Comparison of ENCODE assay signal across 13 mouse cellular contexts in the genomic region with DNA sequence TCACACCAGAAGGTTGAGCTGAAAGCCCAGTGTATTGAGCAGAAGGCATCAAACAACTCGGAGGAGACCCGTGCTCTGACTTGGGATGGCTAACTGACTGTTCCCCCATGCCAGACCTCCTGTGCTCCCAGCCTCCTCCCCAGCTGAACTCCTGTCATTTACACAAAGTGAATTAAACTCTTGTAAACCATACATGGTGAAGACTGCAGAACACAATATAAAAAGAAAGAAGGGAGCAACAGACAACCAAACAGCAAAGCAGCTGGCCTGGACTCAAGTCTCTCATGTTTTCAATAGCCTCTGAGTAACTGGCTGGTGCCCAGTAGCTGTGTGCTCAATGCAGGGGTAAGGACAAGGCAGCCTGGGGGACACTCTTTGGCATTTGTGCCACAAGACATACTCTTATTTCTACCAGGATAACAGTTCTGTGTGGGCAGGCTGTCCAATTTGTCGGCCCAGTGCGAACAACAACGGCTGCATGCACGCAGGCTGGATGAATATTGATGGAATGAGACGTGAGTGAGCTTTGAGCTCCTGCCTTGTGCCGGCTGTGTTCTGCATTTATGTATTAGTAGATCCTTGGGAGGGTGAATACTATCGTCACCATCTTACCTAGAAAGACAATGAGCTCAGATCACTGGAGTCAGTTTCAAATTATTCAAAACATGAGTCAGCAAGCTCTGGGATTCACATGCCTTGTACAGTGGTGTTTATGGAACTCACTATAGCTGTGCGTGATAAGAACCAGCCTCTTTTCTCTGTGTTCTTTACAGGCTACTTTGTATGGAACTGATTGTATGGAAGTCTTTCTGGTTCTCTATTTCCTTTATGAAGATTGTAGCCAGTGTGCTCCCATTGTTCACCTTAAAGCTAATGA.
A peak's percentile ranks its signal among the peaks of the same experiment; 100 is the strongest.
DNase-seq lines count a peak whose midpoint lies in the region; ATAC-seq and TF ChIP-seq lines count a peak whose summit lies in the region.
"Had no signal": no experiment of that assay in that cellular context is flagged by ENCODE, and none has a peak within 500 bp of the region (broad histone marks: within the 10 kb centered on the region; RNA-seq: fewer than 3 reads in every experiment).

No protein-coding gene starts in this region.

- intact Hi-C loops in heart, postnatal 10 days (cut with DNase I), result no loop called here

- H3K9ac ChIP-seq in midbrain, embryonic 11.5 days (ENCODE audit: low read length), result no peak overlapping the region
- H3K9ac ChIP-seq in midbrain, embryonic 13.5 days (replicated peaks), result no peak overlapping the region
- no peak overlapping the region for H3K9ac ChIP-seq in midbrain, postnatal 0 days (replicated peaks; ENCODE audit: low read length, poor library complexity, severe bottlenecking)
- H3K9ac ChIP-seq: neural tube, embryonic 12.5 days; stomach, embryonic 15.5 days had no signal

- TF ChIP-seq CTCF in brain, embryonic 14.5 days (IDR thresholded peaks at IDR 0.05; ENCODE audit: borderline replicate concordance, extremely low read depth, insufficient read depth, insufficient read length), result no peak
- TF ChIP-seq CTCF in midbrain, postnatal 0 days (IDR thresholded peaks at IDR 0.05), result no peak

- no peak for ATAC-seq in midbrain, embryonic 11.5 days (ENCODE audit: low FRiP score)
- no peak; the same call in 1 of the 2 replicates for ATAC-seq in midbrain, embryonic 13.5 days
- ATAC-seq in midbrain, postnatal 0 days (ENCODE audit: low FRiP score), result peak; percentile 44; the same call in 1 of the 2 replicates

- 87% methylated on average over 10 of the region's 10 CpGs for WGBS in heart, embryonic 10.5 days
- WGBS in midbrain, embryonic 11.5 days, result 90% methylated on average over 10 of the region's 10 CpGs
- 78% methylated on average over 10 of the region's 10 CpGs for WGBS in midbrain, embryonic 13.5 days
- 54% methylated on average over 10 of the region's 10 CpGs for WGBS in midbrain, postnatal 0 days

- H3K4me3 ChIP-seq in heart, embryonic 10.5 days, result no peak overlapping the region
- H3K4me3 ChIP-seq in midbrain, embryonic 11.5 days (ENCODE audit: low read depth, low read length), result no peak overlapping the region
- no peak overlapping the region for H3K4me3 ChIP-seq in midbrain, embryonic 13.5 days (replicated peaks)
- no peak overlapping the region for H3K4me3 ChIP-seq in midbrain, postnatal 0 days (ENCODE audit: low read depth, low read length)
- H3K4me3 ChIP-seq: neural tube, embryonic 12.5 days; stomach, embryonic 15.5 days had no signal

- no peaks in the 10 kb centered on the region for H3K9me3 ChIP-seq in heart, embryonic 10.5 days
- H3K9me3 ChIP-seq in midbrain, embryonic 11.5 days (ENCODE audit: control insufficient read depth, low read length), result no peaks in the 10 kb centered on the region
- no peaks in the 10 kb centered on the region for H3K9me3 ChIP-seq in midbrain, embryonic 13.5 days
- H3K9me3 ChIP-seq in midbrain, postnatal 0 days (ENCODE audit: low read length), result no peaks in the 10 kb centered on the region
- H3K9me3 ChIP-seq: neural tube, embryonic 12.5 days; stomach, embryonic 15.5 days had no signal

- no peak for TF ChIP-seq POLR2A in brain, embryonic 14.5 days (IDR thresholded peaks at IDR 0.05; ENCODE audit: borderline replicate concordance, extremely low read depth, insufficient read depth, insufficient read length, poor library complexity, severe bottlenecking)

- peak; percentile 21 to 23 for DNase-seq in heart, postnatal 10 days
- DNase-seq in heart, embryonic 10.5 days (ENCODE audit: low spot score), result no peak
- DNase-seq in midbrain, embryonic 11.5 days (ENCODE audit: low spot score, missing footprints), result peak; percentile 76
- DNase-seq in brain, embryonic 14.5 days (ENCODE audit: low read depth), result peak; percentile 75
- DNase-seq in midbrain, postnatal 0 days (ENCODE audit: low spot score), result peak; percentile 71
- no peak for DNase-seq in urinary bladder, postnatal 14 days (ENCODE audit: low spot score)
- DNase-seq: adrenal gland, postnatal 14 days; embryo, embryonic 11 days; thymus, postnatal 25 days had no signal

- H3K27ac ChIP-seq in heart, embryonic 10.5 days, result no peak overlapping the region
- H3K27ac ChIP-seq in midbrain, embryonic 11.5 days (ENCODE audit: low read depth, low read length), result no peak overlapping the region
- no peak overlapping the region for H3K27ac ChIP-seq in midbrain, embryonic 13.5 days
- no peak overlapping the region for H3K27ac ChIP-seq in midbrain, postnatal 0 days (ENCODE audit: low read depth, low read length)
- H3K27ac ChIP-seq: neural tube, embryonic 12.5 days; stomach, embryonic 15.5 days had no signal

- H3K4me1 ChIP-seq in heart, embryonic 10.5 days, result no peaks in the 10 kb centered on the region
- H3K4me1 ChIP-seq in midbrain, embryonic 11.5 days (ENCODE audit: control insufficient read depth, insufficient read depth, low read length), result no peaks in the 10 kb centered on the region
- 0 out of 2 replicates have a peak, but pooled peaks cover 4% of the 10 kb centered on the region for H3K4me1 ChIP-seq in midbrain, embryonic 13.5 days (replicated peaks)
- no peaks in the 10 kb centered on the region for H3K4me1 ChIP-seq in midbrain, postnatal 0 days (ENCODE audit: insufficient read depth, low read length)
- H3K4me1 ChIP-seq: neural tube, embryonic 12.5 days; stomach, embryonic 15.5 days had no signal

- no peaks in the 10 kb centered on the region for H3K36me3 ChIP-seq in heart, embryonic 10.5 days
- no peaks in the 10 kb centered on the region for H3K36me3 ChIP-seq in midbrain, embryonic 11.5 days (ENCODE audit: control insufficient read depth, insufficient read depth, low read length)
- no peaks in the 10 kb centered on the region for H3K36me3 ChIP-seq in midbrain, embryonic 13.5 days
- H3K36me3 ChIP-seq in midbrain, postnatal 0 days (ENCODE audit: insufficient read depth, low read length), result no peaks in the 10 kb centered on the region
- H3K36me3 ChIP-seq: neural tube, embryonic 12.5 days; stomach, embryonic 15.5 days had no signal

- H3K4me2 ChIP-seq in midbrain, embryonic 11.5 days, result no peak overlapping the region
- H3K4me2 ChIP-seq in midbrain, embryonic 13.5 days (replicated peaks), result no peak overlapping the region
- no peak overlapping the region; the same call in 1 of the 2 replicates for H3K4me2 ChIP-seq in midbrain, postnatal 0 days (ENCODE audit: low read depth, low read length, poor library complexity, severe bottlenecking)
- H3K4me2 ChIP-seq: heart, embryonic 11.5 days; neural tube, embryonic 12.5 days; stomach, embryonic 15.5 days had no signal

- no peaks in the 10 kb centered on the region for H3K27me3 ChIP-seq in heart, embryonic 10.5 days (ENCODE audit: insufficient read depth, poor library complexity, severe bottlenecking)
- no peaks in the 10 kb centered on the region for H3K27me3 ChIP-seq in midbrain, embryonic 11.5 days (ENCODE audit: control insufficient read depth, insufficient read depth, low read length)
- no peaks in the 10 kb centered on the region for H3K27me3 ChIP-seq in midbrain, embryonic 13.5 days
- no peaks in the 10 kb centered on the region for H3K27me3 ChIP-seq in midbrain, postnatal 0 days (ENCODE audit: insufficient read depth, low read length)
- H3K27me3 ChIP-seq: neural tube, embryonic 12.5 days; stomach, embryonic 15.5 days had no signal

Comparison
In these comparisons a context has a peak if more than half of its experiments do, and no peak if none do; other contexts are left out.
1. DNase-seq: peak in heart, postnatal 10 days (2 of 2), midbrain, embryonic 11.5 days (single experiment), brain, embryonic 14.5 days (single experiment) and midbrain, postnatal 0 days (single experiment); none in heart, embryonic 10.5 days (single experiment) and urinary bladder, postnatal 14 days (single experiment).